Mouse (Mus musculus) embryonic fibroblast, embryonic 13.5 days (primary cell): Measurements from ENCODE around the gene Atp5f1.

Source experiments
- CTCF ChIP-seq: IDR thresholded peaks from 2 replicates; pipeline ENCODE4 v1.5.1; 2011; ENCODE audit warnings: mild to moderate bottlenecking, control low read depth, low read length, moderate library complexity, borderline replicate concordance; ENCODE audit not compliant: insufficient read depth
- POLR2A ChIP-seq: IDR thresholded peaks from 2 replicates; pipeline ENCODE4 v1.6.1; 2011; ENCODE audit warnings: low read depth, mild to moderate bottlenecking, control low read depth, low read length, moderate library complexity

DNA sequence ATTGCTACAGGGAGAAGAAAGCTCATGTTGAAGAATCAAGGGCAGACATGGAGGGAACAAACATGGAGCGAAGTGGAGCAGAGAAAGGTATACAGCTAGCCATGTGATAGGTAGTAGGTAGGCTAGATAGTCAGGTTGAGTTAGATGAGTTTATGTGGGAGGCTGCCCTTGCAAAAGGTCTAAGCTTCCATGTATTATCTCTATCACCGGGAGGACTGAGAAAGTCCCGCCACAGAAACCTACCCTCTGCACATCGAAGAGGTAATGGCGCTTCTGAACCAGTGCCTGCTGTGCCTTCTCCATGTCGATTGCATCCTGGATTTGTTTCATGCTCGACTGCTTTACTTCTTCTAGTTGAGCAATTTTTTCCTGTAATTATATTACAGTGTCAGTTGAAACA lies 8.6 kb downstream of the Atp5f1 start:
- TF ChIP-seq CTCF (no peak), POLR2A (no peak)
